Mouse (Mus musculus): ENCODE measurements at regions not wholly inside any gene's neighbourhood (a gene's known extent, or its start where the extent isn't known, plus 50 kb on each side); places are given as distances from the start of the nearest gene placed in this dataset.

GRCm38 (mm10) chr6:7473730-7474129 is 80.9 kb upstream of the Tac1 start:
- TF ChIP-seq E2F4 (IDR thresholded peaks at IDR 0.05; ENCODE audit: insufficient read depth): no peak
- no peak for TF ChIP-seq USF1 (IDR thresholded peaks at IDR 0.05; ENCODE audit: low read depth)
- no peak for TF ChIP-seq MAX (IDR thresholded peaks at IDR 0.05; ENCODE audit: low read depth)
- TF ChIP-seq SRF (IDR thresholded peaks at IDR 0.05; ENCODE audit: control insufficient read depth, insufficient read length, low read depth): no peak
- no peak for TF ChIP-seq POLR2A (IDR thresholded peaks at IDR 0.05; ENCODE audit: insufficient read length, low read depth)
- TF ChIP-seq TCF12 (IDR thresholded peaks at IDR 0.05; ENCODE audit: insufficient read depth, poor library complexity, severe bottlenecking): no peak
- TF ChIP-seq POLR2AphosphoS2 (IDR thresholded peaks at IDR 0.05; ENCODE audit: insufficient read length, low read depth): no peak
- no peak for TF ChIP-seq CEBPB (IDR thresholded peaks at IDR 0.05; ENCODE audit: insufficient read depth, poor library complexity, severe bottlenecking)
- TF ChIP-seq TCF3 (IDR thresholded peaks at IDR 0.05; ENCODE audit: insufficient read length, low read depth): no peak
- TF ChIP-seq MYOG (IDR thresholded peaks at IDR 0.05; ENCODE audit: control insufficient read depth in 1 of 3, insufficient read depth in 1 of 3, insufficient read length in 2 of 3, low read depth in 2 of 3): no peak
- no peak for TF ChIP-seq REST (IDR thresholded peaks at IDR 0.05; ENCODE audit: insufficient read depth, insufficient read length)
- TF ChIP-seq MYOD1 (IDR thresholded peaks at IDR 0.05; ENCODE audit: control insufficient read depth in 1 of 3, insufficient read length in 2 of 3, low read depth in 2 of 3): no peak
